Mouse (Mus musculus): ENCODE measurements around the gene Endou.
A peak's percentile ranks its signal among the peaks of the same experiment; 100 is the strongest.

Endou gene

GRCm38 (mm10) chr15:97726310-97726709, 4.8 kb downstream of the Endou start:
- no peak for DNase-seq

GRCm38 (mm10) chr15:97725198-97725785, 5.8 kb downstream of the Endou start:
- no peak for DNase-seq

- peak in 1 of 2 experiments; percentile 31 for DNase-seq
These were observed 6.6 kb downstream of the Endou start for GRCm38 (mm10) chr15:97724346-97725197.

GRCm38 (mm10) chr15:97723536-97724345, 7.4 kb downstream of the Endou start:
- peak; percentile 68 to 80 for DNase-seq

GRCm38 (mm10) chr15:97721008-97721701, 10.0 kb downstream of the Endou start:
- no peak for DNase-seq

- DNase-seq, result no peak
These were observed 11.0 kb downstream of the Endou start for GRCm38 (mm10) chr15:97720026-97720675.

GRCm38 (mm10) chr15:97719494-97719893, 11.6 kb downstream of the Endou start:
- DNase-seq, result no peak

GRCm38 (mm10) chr15:97718535-97719155, 12.5 kb downstream of the Endou start:
- no peak for DNase-seq

GRCm38 (mm10) chr15:97717861-97718534, 13.1 kb downstream of the Endou start:
- DNase-seq, result peak; percentile 49 to 73

GRCm38 (mm10) chr15:97716782-97717181, 14.4 kb downstream of the Endou start:
- no peak for DNase-seq

GRCm38 (mm10) chr15:97715734-97716133, 15.4 kb downstream of the Endou start:
- DNase-seq, result no peak

- no peak for DNase-seq
These were observed 16.1 kb downstream of the Endou start for GRCm38 (mm10) chr15:97715083-97715482.

- DNase-seq, result no peak
These were observed 18.6 kb downstream of the Endou start for GRCm38 (mm10) chr15:97712546-97712945.

- no peak for DNase-seq
These were observed 20.2 kb downstream of the Endou start for GRCm38 (mm10) chr15:97710906-97711305.

- peak; percentile 90 to 94 for DNase-seq
These were observed 25.7 kb downstream of the Endou start, which contains the start of gene Rpap3 for GRCm38 (mm10) chr15:97705211-97706050. Gene Rpap3, minus strand, starts transcription at chr15:97705825.

- no peak for DNase-seq
These were observed 34.5 kb downstream of the Endou start for GRCm38 (mm10) chr15:97696616-97697015.

- DNase-seq, result no peak
These were observed 37.7 kb downstream of the Endou start for GRCm38 (mm10) chr15:97693411-97693810.

- DNase-seq, result no peak
These were observed 47.0 kb downstream of the Endou start for GRCm38 (mm10) chr15:97684118-97684517.

GRCm38 (mm10) chr15:97682053-97682452, 49.1 kb downstream of the Endou start:
- no peak for DNase-seq

Data from cerebellum, postnatal 25 days (tissue).